Mouse (Mus musculus) embryonic facial prominence, embryonic 13.5 days (tissue): ENCODE results near the gene Chia1. TPM values are rescaled to one million over a fixed set of nuclear protein-coding genes. Genes with fewer than 3 reads are reported as not detected.
A peak's percentile ranks its signal among the peaks of the same experiment; 100 is the strongest.
"Not testable (repeated sequence)": the region's sequence is repeated elsewhere in the genome, so short reads cannot be mapped to it uniquely, and the experiment has no call there.

Experiments
- ATAC-seq: fragments of 200-750 bp; cut with Nextera tagmentation; 2 replicates; pipeline ENCODE4 v1.8.0; 2017; ENCODE audit warnings: low read depth; ENCODE audit not compliant: insufficient number of reproducible peaks, insufficient read depth, low FRiP score, low TSS enrichment
- H3K27ac ChIP-seq: fragments of 300-500 bp; sonication (generic); 2 replicates; pipeline ENCODE4 v1.5.1; 2015; ENCODE audit warnings: moderate library complexity, mild to moderate bottlenecking, inconsistent platforms
- H3K27me3 ChIP-seq: fragments of 300-500 bp; sonication (generic); 2 replicates; pipeline ENCODE4 v1.6.1; 2015; ENCODE audit warnings: mild to moderate bottlenecking, inconsistent platforms
- H3K36me3 ChIP-seq: fragments of 300-500 bp; sonication (generic); 2 replicates; pipeline ENCODE4 v1.6.1; 2015; ENCODE audit warnings: mild to moderate bottlenecking, inconsistent platforms
- H3K4me1 ChIP-seq: fragments of 300-500 bp; sonication (generic); 2 replicates; pipeline ENCODE4 v1.6.1; 2015; ENCODE audit warnings: inconsistent platforms
- H3K4me2 ChIP-seq: fragments of 300-500 bp; sonication (generic); 2 replicates; pipeline ENCODE4 v1.6.1; 2015; ENCODE audit warnings: moderate library complexity, mild to moderate bottlenecking, inconsistent platforms
- H3K4me3 ChIP-seq: fragments of 300-500 bp; sonication (generic); 2 replicates; pipeline ENCODE4 v1.5.1; 2015; ENCODE audit warnings: mild to moderate bottlenecking, inconsistent platforms
- H3K9ac ChIP-seq: fragments of 300-500 bp; sonication (generic); 2 replicates; pipeline ENCODE4 v1.6.1; 2015; ENCODE audit warnings: mild to moderate bottlenecking, inconsistent platforms
- H3K9me3 ChIP-seq: fragments of 300-500 bp; sonication (generic); 2 replicates; pipeline ENCODE4 v1.6.1; 2016; ENCODE audit warnings: inconsistent platforms
- WGBS: fragments of 180-500 bp; shearing (Covaris S2); methylation state at CpG from one replicate; pipeline ENCODE4 v1.1.7; 2015; ENCODE audit warnings: mixed read lengths; 5-methylcytosine and 5-hydroxymethylcytosine counted together
- polyA plus RNA-seq: library from polyadenylated mRNA; unstranded; fragments of >200 nt; fragmentation: Nextera tagmentation; extraction: Ambion mirVana; gene quantifications from 2 replicates; pipeline ENCODE4 v1.2.1, GENCODE M21; 2015

Gene Chia1
- not detected in 2 replicates for polyA plus RNA-seq

DNA sequence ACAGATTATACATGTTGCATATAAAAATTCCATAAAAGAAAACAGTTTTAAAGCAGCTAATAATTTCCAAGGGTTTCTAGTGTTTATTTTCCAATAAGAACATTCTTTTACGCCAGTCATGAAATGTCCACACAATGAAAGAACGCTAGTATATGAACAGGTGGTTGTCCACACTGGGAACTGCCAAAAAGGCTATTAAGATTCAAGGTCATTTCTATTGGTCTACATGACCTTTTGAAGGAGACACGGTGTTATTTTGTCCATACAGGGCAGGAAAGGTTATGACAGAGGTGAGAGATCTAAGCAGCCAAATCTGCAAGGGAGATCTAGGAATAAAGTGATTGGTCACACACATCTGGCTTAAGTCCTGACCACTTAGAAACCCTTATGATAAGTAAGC is at the start of gene Chia1:
Gene Chia1 (plus strand): TSS at position 301 of the 400 bp plus-strand sequence.
- Histone ChIP-seq H3K4me3 (no peak within 1 kb of the TSS), H3K36me3 (no peaks in the 10 kb centered on the region), H3K9me3 (no peaks in the 10 kb centered on the region), H3K27ac (no peak within 1 kb of the TSS), H3K4me2 (no peak within 1 kb of the TSS), H3K4me1 (no peaks in the 10 kb centered on the region), H3K27me3 (no peaks in the 10 kb centered on the region), H3K9ac (no peak within 1 kb of the TSS)
- 84% methylated on average over 3 of the region's 3 CpGs for WGBS
- ATAC-seq, result no peak

DNA sequence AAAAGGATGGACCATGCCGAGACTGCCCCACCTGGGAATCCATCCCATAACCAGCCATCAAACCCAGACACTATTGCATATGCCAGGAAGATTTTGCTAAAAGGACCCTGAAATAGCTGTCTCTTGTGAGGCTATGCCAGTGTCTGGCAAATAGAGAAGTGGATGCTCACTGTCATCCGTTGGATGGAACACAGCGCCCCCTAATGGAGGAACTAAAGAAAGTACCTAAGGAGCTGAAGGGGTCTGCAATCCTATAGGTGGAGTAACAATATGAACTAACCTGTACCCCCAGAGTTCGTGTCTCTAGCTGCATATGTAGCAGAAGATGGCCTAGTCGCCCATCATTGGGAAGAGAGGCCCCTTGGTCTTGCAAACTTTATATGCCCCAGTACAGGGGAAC is 45.3 kb upstream of the Chia1 start:
- not testable (repeated sequence) for H3K4me3 ChIP-seq, H3K36me3 ChIP-seq, H3K4me2 ChIP-seq, H3K9me3 ChIP-seq, H3K27me3 ChIP-seq, H3K9ac ChIP-seq, ATAC-seq, H3K4me1 ChIP-seq, H3K27ac ChIP-seq
- WGBS, result 39% methylated on average over 5 of the region's 5 CpGs

DNA sequence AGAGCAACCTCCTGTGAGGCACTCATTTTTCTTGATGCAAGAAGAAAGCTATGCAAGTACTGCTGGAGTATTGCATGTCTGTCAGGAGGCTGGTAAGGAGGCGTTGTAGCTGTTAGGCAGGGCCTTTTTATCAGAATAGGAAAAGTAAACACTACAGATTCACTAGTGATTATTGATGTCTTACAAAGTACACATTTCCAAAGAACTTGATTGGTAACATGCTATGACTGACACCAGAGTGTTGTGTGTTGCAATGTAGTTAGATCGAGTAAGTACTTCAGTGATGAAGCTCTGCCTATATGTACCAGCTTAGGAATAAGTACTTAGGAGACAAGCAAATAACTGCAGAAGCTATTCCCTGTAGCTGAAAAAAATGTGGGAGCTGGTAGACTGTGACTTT is 42.0 kb upstream of the Chia1 start:
- H3K4me3 ChIP-seq, result no peak overlapping the region
- no peak for ATAC-seq
- H3K9me3 ChIP-seq, result no peaks in the 10 kb centered on the region
- no peaks in the 10 kb centered on the region for H3K36me3 ChIP-seq
- no peaks in the 10 kb centered on the region for H3K27me3 ChIP-seq
- 88% methylated on average over 2 of the region's 2 CpGs for WGBS
- no peak overlapping the region for H3K9ac ChIP-seq
- H3K4me2 ChIP-seq, result no peak overlapping the region
- no peak overlapping the region for H3K27ac ChIP-seq
- H3K4me1 ChIP-seq, result no peaks in the 10 kb centered on the region

DNA sequence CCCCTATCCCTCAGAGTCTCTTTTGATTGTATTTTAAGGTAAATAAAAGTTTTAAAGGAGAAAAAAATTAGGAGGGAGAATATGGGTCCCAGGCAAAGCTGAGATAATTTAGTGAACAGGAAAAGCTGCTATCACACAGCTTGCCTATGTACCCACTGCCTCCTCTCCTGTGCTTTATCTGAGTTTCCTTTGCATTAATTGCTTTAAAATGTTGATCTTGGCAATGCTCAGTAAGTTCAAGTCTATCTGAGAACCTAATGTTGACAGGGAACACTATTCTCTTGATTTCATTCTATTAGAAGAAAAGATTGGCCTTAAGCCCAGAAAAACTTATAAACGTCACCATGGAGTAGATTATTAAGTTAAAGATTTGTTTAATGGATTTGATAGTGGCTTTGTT is 38.2 kb upstream of the Chia1 start:
- Histone ChIP-seq H3K4me1 (no peaks in the 10 kb centered on the region), H3K4me3 (no peak overlapping the region), H3K27ac (no peak overlapping the region), H3K9ac (no peak overlapping the region), H3K9me3 (no peaks in the 10 kb centered on the region), H3K27me3 (no peaks in the 10 kb centered on the region), H3K4me2 (no peak overlapping the region), H3K36me3 (no peaks in the 10 kb centered on the region)
- ATAC-seq, result no peak
- 61% methylated on average over 1 of the region's 1 CpGs for WGBS

DNA sequence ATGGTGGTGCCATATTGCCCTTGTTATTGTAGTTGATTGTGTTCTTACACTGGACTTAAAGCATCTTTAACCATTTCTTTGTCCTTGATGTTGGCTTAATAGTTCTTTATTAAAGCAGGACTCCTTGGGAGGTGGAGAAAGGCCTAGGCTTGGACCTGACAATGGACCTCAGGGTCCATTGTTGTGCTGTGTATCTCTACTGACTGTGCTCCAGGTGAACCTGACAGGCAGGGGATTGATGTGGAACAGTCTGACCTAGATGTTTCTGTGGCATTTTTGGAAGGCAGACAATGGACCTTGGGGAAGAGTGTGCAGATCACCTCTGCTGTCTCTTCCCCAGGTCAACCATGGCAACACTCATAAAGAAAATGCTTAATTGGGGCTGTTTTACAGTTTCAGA is 14.0 kb downstream of the Chia1 start:
- no peak for ATAC-seq
- Histone ChIP-seq H3K27me3 (no peaks in the 10 kb centered on the region), H3K36me3 (no peaks in the 10 kb centered on the region), H3K4me2 (no peak overlapping the region), H3K9ac (no peak overlapping the region), H3K4me1 (no peaks in the 10 kb centered on the region), H3K27ac (no peak overlapping the region), H3K4me3 (no peak overlapping the region), H3K9me3 (peaks cover 24% of the 10 kb centered on the region)

DNA sequence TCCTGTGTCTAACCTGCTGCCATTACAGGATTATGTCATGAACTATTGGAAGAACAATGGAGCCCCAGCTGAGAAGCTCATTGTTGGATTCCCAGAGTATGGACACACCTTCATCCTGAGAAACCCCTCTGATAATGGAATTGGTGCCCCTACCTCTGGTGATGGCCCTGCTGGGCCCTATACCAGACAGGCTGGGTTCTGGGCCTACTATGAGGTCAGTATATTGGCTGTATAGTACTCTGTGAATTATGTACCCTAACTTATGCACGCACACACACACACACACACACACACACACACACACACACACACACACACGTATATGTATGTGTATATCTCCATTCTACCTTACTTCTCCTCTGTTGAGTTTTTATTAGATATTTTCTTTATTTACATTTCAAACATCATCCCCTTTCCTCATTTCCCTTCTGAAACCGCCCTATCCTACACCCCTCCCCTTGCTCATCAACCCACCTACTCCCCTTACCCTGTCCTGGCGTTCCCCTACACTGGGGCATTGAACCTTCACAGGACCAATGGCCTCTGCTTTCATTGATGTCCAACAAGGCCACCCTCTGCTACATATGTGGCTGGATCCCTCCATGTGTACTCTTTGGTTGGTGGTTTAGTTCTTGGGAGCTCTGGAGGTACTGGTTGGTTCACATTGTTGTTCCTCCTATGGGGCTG is 15.9 kb downstream of the Chia1 start:
- no peaks in the 10 kb centered on the region for H3K27me3 ChIP-seq
- WGBS, result 66% methylated on average over 4 of the region's 4 CpGs
- no peak overlapping the region for H3K9ac ChIP-seq
- H3K4me2 ChIP-seq, result no peak overlapping the region
- peaks cover 15% of the 10 kb centered on the region for H3K9me3 ChIP-seq
- no peak overlapping the region for H3K4me3 ChIP-seq
- ATAC-seq, result 0 out of 2 replicates have a peak, but pooled peaks have one; percentile 39
- H3K36me3 ChIP-seq, result no peaks in the 10 kb centered on the region
- no peak overlapping the region for H3K27ac ChIP-seq
- H3K4me1 ChIP-seq, result no peaks in the 10 kb centered on the region

DNA sequence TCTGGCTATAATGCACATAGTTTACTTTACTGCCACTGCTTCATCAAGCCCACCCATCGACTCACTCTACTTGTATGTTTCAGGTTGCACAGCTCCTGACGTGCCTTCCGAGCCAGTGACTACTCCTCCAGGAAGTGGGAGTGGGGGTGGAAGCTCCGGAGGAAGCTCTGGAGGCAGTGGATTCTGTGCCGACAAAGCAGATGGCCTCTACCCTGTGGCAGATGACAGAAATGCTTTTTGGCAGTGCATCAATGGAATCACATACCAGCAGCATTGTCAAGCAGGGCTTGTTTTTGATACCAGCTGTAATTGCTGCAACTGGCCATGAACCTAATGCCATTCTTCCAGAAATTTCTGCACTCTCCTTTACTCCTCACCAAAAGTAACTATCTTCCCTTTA is 18.7 kb downstream of the Chia1 start:
- no peak for ATAC-seq
- Histone ChIP-seq H3K27ac (no peak overlapping the region), H3K36me3 (no peaks in the 10 kb centered on the region), H3K4me1 (no peaks in the 10 kb centered on the region), H3K9me3 (peaks cover 12% of the 10 kb centered on the region; the same call in 1 of the 2 replicates), H3K4me3 (no peak overlapping the region), H3K9ac (no peak overlapping the region), H3K4me2 (no peak overlapping the region), H3K27me3 (no peaks in the 10 kb centered on the region)
- WGBS, result 69% methylated on average over 5 of the region's 5 CpGs

DNA sequence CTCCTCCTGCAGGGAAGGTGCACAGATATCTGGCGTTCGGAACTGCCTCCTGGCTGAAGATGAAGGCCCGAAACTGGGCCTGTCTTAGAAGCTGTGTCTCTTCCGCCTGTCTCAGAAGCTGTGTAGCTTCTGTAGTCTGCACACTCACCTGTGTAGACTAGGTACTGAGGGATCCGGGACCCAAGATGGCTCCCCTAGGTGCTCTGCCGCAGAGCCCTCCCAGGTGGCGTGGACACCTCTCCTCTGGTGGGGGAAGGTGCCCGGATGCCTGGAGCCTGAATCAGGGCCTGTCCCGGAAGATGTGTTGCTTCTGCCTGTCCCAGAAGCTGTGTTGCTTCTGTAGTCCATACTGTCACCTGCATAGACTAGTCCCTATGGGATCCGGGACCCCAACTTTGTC is 31.1 kb downstream of the Chia1 start:
- no peak overlapping the region for H3K9ac ChIP-seq
- WGBS, result 88% methylated on average over 10 of the region's 10 CpGs
- peaks cover 24% of the 10 kb centered on the region for H3K9me3 ChIP-seq
- peak; percentile 60; the same call in 1 of the 2 replicates for ATAC-seq
- no peaks in the 10 kb centered on the region for H3K36me3 ChIP-seq
- no peak overlapping the region for H3K4me3 ChIP-seq
- no peaks in the 10 kb centered on the region for H3K4me1 ChIP-seq
- H3K27ac ChIP-seq, result no peak overlapping the region
- H3K4me2 ChIP-seq, result no peak overlapping the region
- no peaks in the 10 kb centered on the region for H3K27me3 ChIP-seq

DNA sequence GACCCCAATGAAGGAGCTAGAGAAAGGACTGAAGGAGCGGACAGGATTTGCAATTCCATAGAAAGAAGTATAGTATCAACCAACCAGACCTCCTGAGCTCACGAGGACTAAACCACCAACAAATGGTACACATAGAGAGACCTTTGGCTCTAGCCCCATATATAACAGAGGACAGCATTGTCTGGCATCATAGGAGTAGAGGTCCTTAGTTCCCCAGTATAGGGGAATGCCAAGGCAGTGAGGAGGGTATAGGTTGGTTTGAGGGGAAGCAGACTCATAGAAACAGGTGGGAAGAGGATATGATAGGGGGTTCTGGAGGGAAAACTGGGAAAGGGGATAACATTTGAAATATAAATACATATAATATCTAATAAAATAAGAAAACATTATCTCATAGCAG is 41.4 kb downstream of the Chia1 start:
- WGBS, result 74% methylated on average over 2 of the region's 2 CpGs
- Histone ChIP-seq H3K4me2 (no peak overlapping the region), H3K9ac (no peak overlapping the region), H3K4me3 (no peak overlapping the region), H3K4me1 (no peaks in the 10 kb centered on the region), H3K36me3 (no peaks in the 10 kb centered on the region), H3K27me3 (no peaks in the 10 kb centered on the region), H3K27ac (no peak overlapping the region), H3K9me3 (no peaks in the 10 kb centered on the region)
- no peak for ATAC-seq

DNA sequence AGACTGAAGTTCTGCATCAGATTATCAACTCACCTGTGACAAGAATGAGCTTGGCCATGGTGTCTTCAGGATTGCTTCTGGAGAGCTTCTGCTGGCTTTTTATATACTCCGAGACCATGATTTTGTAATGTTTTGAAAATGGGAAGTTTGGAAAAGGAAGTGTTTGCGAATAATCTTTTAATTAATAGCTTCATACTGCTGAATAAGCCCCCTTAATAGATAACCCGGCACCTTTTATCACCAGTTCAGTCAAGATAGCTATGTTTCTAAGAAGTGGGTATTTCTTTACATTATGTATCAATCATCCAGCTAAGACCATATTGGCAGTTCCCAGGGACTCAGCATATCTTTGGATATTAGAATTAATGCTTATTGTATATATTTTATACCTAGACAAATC is 54.4 kb downstream of the Chia1 start, which contains the start of gene Chil3:
Gene Chil3 (minus strand): TSS at position 101 of the 400 bp plus-strand sequence.
- no peaks in the 10 kb centered on the region for H3K36me3 ChIP-seq
- ATAC-seq, result no peak
- no peak within 1 kb of the TSS for H3K4me2 ChIP-seq
- H3K4me3 ChIP-seq, result no peak within 1 kb of the TSS
- no peak within 1 kb of the TSS for H3K9ac ChIP-seq
- H3K9me3 ChIP-seq, result 0 out of 2 replicates have a peak, but pooled peaks cover 4% of the 10 kb centered on the region
- H3K27me3 ChIP-seq, result no peaks in the 10 kb centered on the region
- no peak within 1 kb of the TSS for H3K27ac ChIP-seq
- WGBS, result 76% methylated on average over 3 of the region's 3 CpGs
- no peaks in the 10 kb centered on the region for H3K4me1 ChIP-seq

DNA sequence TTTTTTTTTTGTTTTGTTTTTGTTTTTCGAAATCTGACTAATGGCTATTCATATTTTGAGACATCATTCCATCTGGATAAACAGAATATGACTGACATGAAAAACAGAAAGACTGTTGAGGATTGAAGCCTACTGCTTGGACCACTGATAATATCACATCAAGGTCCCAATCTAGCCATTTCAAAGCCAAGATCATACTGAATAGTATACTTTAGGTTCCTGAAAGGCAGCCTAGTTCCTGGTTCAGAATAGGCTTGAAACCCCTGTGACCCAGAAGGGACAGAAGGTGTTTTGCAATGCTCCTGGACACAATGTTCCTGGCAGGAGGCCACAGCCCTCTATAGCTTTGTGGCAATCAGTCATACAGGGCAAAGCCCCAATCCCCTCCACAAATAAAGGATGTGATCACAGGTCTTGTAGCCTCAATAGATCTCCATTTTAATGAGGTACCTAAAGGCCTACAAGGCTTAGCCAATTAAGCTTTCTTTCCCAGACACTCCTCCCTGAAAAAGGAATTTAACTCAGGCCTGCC is 57.6 kb downstream of the Chia1 start:
- H3K4me2 ChIP-seq, result no peak overlapping the region
- no peaks in the 10 kb centered on the region for H3K9me3 ChIP-seq
- no peaks in the 10 kb centered on the region for H3K36me3 ChIP-seq
- no peak overlapping the region for H3K9ac ChIP-seq
- no peak overlapping the region for H3K27ac ChIP-seq
- no peaks in the 10 kb centered on the region for H3K27me3 ChIP-seq
- H3K4me1 ChIP-seq, result no peaks in the 10 kb centered on the region
- no peak overlapping the region for H3K4me3 ChIP-seq
- 45% methylated on average over 1 of the region's 1 CpGs for WGBS
- no peak for ATAC-seq

DNA sequence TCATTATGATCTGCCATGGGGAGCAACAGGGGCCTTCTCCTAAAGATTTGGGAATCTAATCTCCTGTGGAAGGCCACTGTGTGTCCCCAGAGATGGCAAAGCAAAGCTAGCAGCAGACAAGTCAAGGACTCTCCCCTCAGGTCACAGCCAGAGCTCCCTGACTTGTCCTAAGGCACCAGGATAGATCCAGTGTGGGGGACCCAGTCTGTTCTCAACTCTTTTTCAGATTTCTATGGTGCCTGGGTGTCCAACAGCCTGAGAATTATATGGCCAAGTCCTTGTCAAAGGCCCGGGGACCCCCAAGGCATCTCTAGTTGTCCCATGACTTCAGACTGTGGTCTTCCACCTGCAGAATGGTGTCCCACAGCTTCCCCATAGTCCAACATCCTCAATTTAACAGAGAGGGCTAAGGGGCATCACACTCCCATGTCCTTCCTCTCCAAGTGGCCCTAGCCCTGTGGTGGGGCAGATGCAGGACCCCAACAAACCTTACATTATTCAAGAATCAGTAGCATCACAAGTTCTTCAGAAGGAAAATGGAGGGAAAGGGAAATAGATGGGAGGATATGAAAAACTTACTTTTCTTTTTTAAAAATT is 58.2 kb downstream of the Chia1 start:
- Histone ChIP-seq H3K9me3 (no peaks in the 10 kb centered on the region), H3K4me2 (no peak overlapping the region), H3K27me3 (no peaks in the 10 kb centered on the region), H3K4me3 (no peak overlapping the region), H3K4me1 (no peaks in the 10 kb centered on the region), H3K27ac (no peak overlapping the region), H3K9ac (no peak overlapping the region), H3K36me3 (no peaks in the 10 kb centered on the region)
- no peak for ATAC-seq
- WGBS, result 83% methylated on average over 1 of the region's 1 CpGs
